Mouse (Mus musculus) layer of hippocampus, postnatal 14 days (tissue): ENCODE measurements around the gene Nr6a1. TPM values are rescaled to one million over a fixed set of nuclear protein-coding genes. Genes with fewer than 3 reads are reported as not detected.

Experiments used
- DNase-seq, 2 experiments: peaks; one replicate each; pipeline ENCODE4 v3.0.0; 2021 to 2022; ENCODE audit warnings: low spot score in 2 of 2, mixed read lengths in 1 of 2
- long read RNA-seq, 2 experiments: library from polyadenylated mRNA; stranded (forward); transcript quantifications; one replicate each; pipeline ENCODE4 v2.0.0; 2021
- total RNA-seq, 2 experiments: library from RNA; stranded (reverse); gene quantifications; 2 replicates each; pipeline ENCODE4 v1.2.3; 2021

Nr6a1 gene
- total RNA-seq: 1 to 10 TPM; 4.2 to 6.0 TPM
- long read RNA-seq, experiment 1, partial matches to known transcripts: 0 of 2 reads
- long read RNA-seq, experiment 1, other reads (novel, unspliced or antisense): 2 of 2 reads
- long read RNA-seq, experiment 2, partial matches to known transcripts: 0 of 2 reads
- long read RNA-seq, experiment 2, other reads (novel, unspliced or antisense): 2 of 2 reads

GRCm38 (mm10) chr2:38927115-38927979, at the start of gene Nr6a1:
Gene Nr6a1, minus strand, starts transcription at chr2:38927688.
- peak; percentile 60 to 64 for DNase-seq

DNA sequence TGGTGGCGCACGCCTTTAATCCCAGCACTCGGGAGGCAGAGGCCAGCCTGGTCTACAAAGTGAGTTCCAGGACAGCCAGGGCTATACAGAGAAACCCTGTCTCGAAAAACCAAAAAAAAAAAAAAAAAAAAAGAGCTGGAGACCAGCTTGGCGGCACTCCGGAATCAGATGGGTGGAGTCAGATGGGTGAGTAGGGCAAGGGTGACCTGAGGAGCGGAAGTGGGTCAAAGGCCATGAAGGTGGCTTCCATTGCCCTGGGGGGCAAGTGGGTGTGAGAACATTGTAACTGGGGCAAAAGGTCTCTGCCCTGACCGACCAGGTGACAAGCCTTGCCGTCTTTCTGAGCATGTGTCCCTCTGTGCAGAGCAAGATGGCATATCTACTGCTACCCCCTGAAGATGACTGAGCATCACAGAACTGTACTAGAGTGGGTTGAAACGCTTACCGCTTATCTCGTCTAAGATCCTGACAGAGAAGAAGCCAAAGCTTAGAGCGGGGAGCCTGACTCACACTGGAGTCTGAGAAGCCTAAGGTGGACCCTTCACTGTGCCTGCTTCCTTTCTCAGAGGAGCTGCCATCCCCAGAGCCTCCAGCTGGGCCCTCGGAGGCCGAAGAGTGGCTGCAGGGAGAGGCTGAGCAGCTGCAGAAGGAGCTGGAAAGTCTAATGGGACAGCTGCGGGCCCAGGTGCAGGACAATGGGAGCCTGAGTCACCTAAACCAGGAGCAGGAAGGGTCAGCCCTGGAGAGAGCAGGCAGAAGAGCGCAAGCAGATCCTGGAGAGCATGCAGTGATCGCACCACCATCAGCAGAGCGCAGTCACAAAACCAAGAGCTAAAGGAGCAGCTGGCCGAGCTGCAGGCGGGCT, 48.7 kb upstream of the Nr6a1 start:
- no peak for DNase-seq

DNA sequence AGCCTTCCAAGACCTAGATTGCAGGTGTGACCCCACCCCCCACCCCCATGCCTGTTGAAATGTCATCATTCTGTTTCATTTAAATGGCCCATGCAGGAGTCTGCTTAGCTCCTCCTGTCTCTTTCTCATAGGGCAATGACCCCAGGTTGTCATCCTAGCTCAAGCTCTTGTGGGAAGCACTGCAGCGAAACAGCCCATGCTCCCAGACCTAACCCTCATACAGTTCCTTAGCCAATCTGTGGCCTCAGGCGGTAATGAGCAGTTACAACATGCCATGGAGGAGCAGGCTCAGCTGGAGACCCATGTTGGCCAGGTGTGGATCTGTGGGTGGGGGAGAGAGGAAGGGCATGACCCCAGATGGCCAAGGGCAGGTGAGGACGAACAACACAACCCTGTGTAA, 47.7 kb upstream of the Nr6a1 start:
- no peak for DNase-seq

GRCm38 (mm10) chr2:38974171-38974570, 46.7 kb upstream of the Nr6a1 start:
- DNase-seq: no peak

GRCm38 (mm10) chr2:38973701-38974100, 46.2 kb upstream of the Nr6a1 start:
- DNase-seq: no peak

DNA sequence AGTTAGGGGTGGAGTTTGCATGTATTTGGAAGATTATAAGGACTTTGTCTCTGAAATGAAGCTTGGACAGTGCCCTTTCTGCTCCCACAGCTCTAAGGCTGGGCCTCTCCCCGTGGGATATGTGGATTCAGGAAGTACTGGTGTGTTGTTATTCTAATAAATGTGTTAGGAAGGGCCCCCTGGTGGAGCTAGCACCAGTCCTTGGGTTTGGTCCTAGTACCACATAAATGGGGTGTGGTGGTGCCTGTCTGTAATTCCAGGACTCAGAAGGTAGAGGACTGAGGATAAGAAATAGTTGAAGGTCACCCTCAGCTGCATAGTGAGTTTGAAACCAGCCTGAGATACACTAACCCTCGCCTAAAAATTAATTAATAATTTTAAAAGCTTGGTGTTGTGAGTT, 45.7 kb upstream of the Nr6a1 start:
- no peak for DNase-seq

GRCm38 (mm10) chr2:38970057-38970456, 42.6 kb upstream of the Nr6a1 start:
- DNase-seq: no peak

GRCm38 (mm10) chr2:38969650-38970049, 42.2 kb upstream of the Nr6a1 start:
- no peak for DNase-seq

- no peak for DNase-seq
Measured at GRCm38 (mm10) chr2:38964198-38964597, 36.7 kb upstream of the Nr6a1 start.

- DNase-seq: no peak
Measured at GRCm38 (mm10) chr2:38957671-38958223, 30.3 kb upstream of the Nr6a1 start.

DNA sequence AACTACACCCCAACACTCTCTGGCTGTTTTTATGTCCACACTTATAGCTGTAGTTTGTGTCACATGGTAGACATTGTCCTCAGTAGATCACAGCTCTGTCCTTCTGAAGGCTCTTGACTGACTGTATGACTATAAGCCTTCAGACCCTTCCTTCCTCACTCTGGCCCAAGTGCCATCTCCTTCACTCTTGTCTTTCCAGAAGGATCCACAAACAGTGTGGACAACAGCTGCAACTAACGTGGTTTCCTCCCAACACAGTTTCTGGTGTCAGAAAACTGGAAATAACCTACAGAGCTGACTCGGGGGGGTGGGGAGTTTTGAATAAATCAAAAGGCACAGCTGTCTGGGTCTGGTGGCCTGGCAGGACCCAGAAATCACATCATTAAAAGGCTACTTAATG, 28.6 kb upstream of the Nr6a1 start:
- DNase-seq: no peak

DNA sequence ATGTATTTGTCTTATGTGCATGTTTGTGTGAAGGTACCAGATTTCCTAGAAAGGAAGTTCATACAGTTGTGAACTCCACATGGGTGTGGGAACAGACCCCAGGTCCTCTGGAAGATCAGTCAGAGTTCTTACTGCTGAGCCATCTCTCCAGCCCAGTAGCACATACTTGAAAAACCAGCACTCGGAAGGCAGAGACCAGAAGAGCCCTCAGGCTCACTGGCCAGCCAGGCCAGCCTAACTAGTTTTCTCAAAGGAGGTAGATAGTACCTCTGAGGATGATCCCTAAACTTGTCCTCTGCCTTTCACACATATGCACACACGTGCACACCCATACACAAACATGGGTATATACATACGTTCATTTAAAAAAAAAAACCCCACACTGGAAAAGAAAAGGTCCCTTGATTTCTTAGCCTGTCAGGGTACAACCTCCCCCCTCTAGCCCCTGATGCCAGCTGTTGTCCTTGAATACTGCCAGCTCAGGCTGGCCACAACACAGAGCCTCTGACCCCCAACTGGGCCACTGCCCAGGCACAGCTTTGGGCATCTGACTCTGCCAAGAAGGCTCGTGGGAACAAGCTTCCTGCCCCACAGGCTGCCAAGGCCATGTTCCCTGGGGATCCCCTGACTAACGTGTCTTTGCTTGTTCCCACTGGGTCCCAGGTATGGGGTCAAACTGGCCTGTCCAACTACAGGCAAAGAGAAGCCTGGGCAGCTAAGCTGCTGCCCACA, 25.8 kb upstream of the Nr6a1 start:
- peak; percentile 57 to 84 for DNase-seq

DNA sequence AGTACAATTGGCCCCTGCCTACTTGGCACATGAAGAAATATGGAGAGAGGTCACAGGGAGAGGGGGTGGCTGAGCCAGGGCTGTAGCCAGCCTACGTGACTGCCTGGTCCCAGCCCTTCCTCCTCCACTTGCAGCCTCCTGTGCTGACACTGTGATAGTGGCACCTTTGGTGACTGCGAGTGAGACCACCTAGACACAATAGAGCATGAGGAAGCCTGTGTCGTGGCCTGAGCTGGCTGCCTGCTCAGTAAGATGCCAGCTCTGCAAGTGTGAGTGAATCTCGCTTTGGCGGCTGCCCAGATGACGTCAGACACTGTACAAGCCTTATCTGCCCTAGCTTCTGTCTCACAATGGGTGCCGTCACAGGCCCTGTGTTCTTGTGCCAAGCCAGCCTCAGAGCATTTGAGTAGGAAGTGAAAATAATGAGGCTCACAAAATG, 22.8 kb upstream of the Nr6a1 start:
- peak; percentile 78 to 88 for DNase-seq

GRCm38 (mm10) chr2:38947566-38947965, 20.1 kb upstream of the Nr6a1 start:
- DNase-seq: no peak

DNA sequence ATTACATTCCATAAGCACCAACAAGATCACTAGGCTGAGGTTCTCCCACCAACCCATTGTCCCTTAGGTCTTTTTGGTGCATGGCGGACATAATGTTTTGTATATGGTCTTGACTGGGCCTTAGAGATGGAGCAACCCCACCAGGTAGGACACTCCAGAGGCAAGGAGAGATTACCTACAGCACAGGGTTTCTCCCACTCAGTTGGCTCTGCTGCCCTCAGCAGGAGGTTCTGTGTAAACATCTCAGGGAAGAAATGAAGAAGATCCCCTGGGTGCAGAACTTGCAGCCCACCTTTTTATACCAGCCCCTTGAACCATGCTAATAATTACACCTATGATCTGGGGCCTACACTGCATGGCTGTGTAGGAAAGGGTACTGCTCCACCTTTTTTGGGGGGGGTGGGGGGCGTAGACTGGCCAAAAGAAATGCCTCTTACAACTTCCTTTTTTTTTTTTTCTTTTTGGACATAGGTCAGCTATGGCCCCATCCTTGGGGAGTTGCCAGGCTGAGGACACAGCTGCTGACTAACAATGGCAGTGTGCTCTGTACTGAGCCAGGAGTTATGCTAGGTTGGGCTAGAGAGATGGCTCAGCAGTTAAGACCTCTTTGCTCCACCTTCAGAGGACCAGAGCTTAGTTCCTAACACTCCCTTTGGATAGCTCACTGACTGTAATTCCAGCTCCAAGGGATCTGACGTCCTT, 17.1 kb upstream of the Nr6a1 start:
- DNase-seq: no peak

DNA sequence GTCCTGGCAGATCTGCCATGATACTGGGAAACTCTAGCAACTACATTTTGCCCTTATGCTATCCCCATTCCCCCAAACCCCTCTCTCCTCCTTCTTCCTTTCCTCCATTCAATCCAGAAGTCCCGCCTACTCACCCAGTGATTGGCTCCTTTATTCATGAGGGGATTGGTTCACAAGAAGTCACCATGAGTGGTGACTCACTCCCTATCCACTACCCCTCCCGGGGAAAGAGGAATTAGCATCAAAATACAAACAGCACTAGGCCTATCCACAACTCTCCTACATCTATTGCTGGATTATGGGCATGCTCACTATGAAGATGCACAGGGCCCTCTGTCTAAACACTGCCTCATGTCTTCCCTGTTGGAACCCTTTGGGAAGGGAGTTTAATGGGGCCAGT, 16.5 kb upstream of the Nr6a1 start:
- no peak for DNase-seq

GRCm38 (mm10) chr2:38943161-38943560, 15.7 kb upstream of the Nr6a1 start:
- DNase-seq: no peak

GRCm38 (mm10) chr2:38941898-38942297, 14.4 kb upstream of the Nr6a1 start:
- no peak for DNase-seq

- no peak for DNase-seq
Measured at GRCm38 (mm10) chr2:38941426-38941825, 13.9 kb upstream of the Nr6a1 start.

- no peak for DNase-seq
Measured at GRCm38 (mm10) chr2:38939047-38939446, 11.6 kb upstream of the Nr6a1 start.
